Mouse (Mus musculus): ENCODE measurements around the gene Cep164.

Gene Cep164

GRCm38 (mm10) chr9:45841458-45841857 is 13.0 kb upstream of the Cep164 start:
- no peak for TF ChIP-seq POU5F1 (IDR thresholded peaks at IDR 0.05; ENCODE audit: borderline replicate concordance, low read length)
- TF ChIP-seq CTCF (conservative IDR thresholded peaks at IDR 0.05; ENCODE audit: low read length): no peak
- TF ChIP-seq NANOG (IDR thresholded peaks at IDR 0.05; ENCODE audit: borderline replicate concordance, low read length): no peak; the same call in 1 of the 2 replicates

GRCm38 (mm10) chr9:45840331-45840730 is 11.8 kb upstream of the Cep164 start:
- TF ChIP-seq CTCF (conservative IDR thresholded peaks at IDR 0.05; ENCODE audit: low read length) (no peak), POU5F1 (IDR thresholded peaks at IDR 0.05; ENCODE audit: borderline replicate concordance, low read length) (no peak), NANOG (IDR thresholded peaks at IDR 0.05; ENCODE audit: borderline replicate concordance, low read length) (no peak)
- peaks cover 66% of the 10 kb centered on the region for H3K4me1 ChIP-seq (replicated peaks; ENCODE audit: low read depth, low read length)
- H3K4me3 ChIP-seq (replicated peaks; ENCODE audit: low read length): peak overlapping the region; percentile 84

More at GRCm38 (mm10) chr9:45841458-45841857, 13.0 kb upstream of the Cep164 start:
- Histone ChIP-seq H3K4me1 (replicated peaks; ENCODE audit: low read depth, low read length) (peaks cover 75% of the 10 kb centered on the region), H3K27me3 (ENCODE audit: insufficient read depth, low read length) (peaks cover 6% of the 10 kb centered on the region), H3K4me3 (replicated peaks; ENCODE audit: low read length) (peak overlapping the region; percentile 84; the same call in 1 of the 2 replicates), H3K9me3 (ENCODE audit: low read length) (no peaks in the 10 kb centered on the region), H3K36me3 (ENCODE audit: insufficient read depth, low read length) (0 out of 2 replicates have a peak, but pooled peaks cover 3% of the 10 kb centered on the region)

DNA sequence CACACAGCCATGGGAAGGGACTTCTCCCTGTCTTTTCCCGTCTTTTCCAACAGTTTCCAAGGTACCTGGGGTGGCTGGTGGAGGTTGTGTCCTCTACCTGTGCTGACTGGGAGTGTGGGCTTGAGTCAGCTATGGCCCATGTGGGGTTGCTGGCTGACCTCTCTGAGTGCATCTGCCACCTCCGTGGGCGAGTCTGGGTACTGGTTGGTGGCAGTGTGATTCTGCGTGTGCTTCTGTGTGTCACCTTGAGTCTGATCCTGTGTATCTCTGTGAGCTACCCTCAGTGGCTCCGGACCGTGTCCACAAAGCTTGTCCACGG is 11.4 kb upstream of the Cep164 start:
- peaks cover 6% of the 10 kb centered on the region for H3K27me3 ChIP-seq (ENCODE audit: insufficient read depth, low read length)
- H3K4me1 ChIP-seq (replicated peaks; ENCODE audit: low read depth, low read length): peaks cover 64% of the 10 kb centered on the region
- H3K4me3 ChIP-seq (replicated peaks; ENCODE audit: low read length): peak overlapping the region; percentile 84
- H3K9me3 ChIP-seq (ENCODE audit: low read length): no peaks in the 10 kb centered on the region
- no peaks in the 10 kb centered on the region for H3K36me3 ChIP-seq (ENCODE audit: insufficient read depth, low read length)
- TF ChIP-seq POU5F1 (IDR thresholded peaks at IDR 0.05; ENCODE audit: borderline replicate concordance, low read length): no peak

More at GRCm38 (mm10) chr9:45840331-45840730, 11.8 kb upstream of the Cep164 start:
- peaks cover 6% of the 10 kb centered on the region for H3K27me3 ChIP-seq (ENCODE audit: insufficient read depth, low read length)
- 0 out of 2 replicates have a peak, but pooled peaks cover 3% of the 10 kb centered on the region for H3K36me3 ChIP-seq (ENCODE audit: insufficient read depth, low read length)
- H3K9me3 ChIP-seq (ENCODE audit: low read length): no peaks in the 10 kb centered on the region

DNA sequence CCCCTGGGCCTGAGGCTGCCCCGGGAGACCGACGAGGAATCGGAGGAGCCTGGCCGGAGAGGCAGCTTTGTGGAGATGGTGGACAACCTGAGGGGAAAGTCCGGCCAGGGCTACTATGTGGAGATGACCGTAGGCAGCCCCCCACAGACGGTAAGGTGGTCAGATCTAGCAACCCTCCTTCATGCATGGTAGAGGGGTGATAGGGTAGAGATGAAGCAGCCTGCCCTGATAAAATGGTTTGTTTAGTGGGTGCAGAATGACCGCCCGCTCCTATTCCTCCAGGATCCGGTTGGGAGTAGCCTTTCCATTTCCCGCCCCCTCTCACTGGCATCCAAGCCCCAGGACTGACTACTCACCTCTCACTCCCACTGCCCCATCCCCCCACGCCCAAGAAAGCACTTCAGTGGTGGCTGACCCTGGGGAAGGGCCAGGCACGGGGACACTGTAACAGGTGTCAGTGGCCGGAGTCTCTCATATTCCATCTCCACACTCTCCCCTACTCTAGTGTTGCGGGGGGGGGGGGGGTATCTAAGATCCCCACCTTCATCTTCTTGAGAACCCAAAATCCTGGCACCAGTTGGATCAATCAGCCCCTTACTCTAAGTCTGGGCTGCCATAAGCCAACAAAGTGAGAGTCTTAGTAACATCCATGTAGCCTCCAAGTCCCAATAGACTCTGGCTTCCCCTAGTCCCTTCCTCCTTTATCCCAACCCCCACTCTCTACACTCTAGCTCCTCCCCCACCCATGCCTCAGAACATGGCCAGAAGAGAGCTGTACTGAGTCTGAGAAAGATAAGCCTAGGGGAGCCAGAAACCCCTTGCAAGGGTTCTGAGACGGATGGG is 10.9 kb upstream of the Cep164 start:
- Histone ChIP-seq H3K9me3 (ENCODE audit: low read length) (no peaks in the 10 kb centered on the region), H3K27me3 (ENCODE audit: insufficient read depth, low read length) (peaks cover 6% of the 10 kb centered on the region), H3K4me1 (replicated peaks; ENCODE audit: low read depth, low read length) (peaks cover 59% of the 10 kb centered on the region), H3K36me3 (ENCODE audit: insufficient read depth, low read length) (no peaks in the 10 kb centered on the region), H3K4me3 (replicated peaks; ENCODE audit: low read length) (peak overlapping the region; percentile 84)
- TF ChIP-seq POU5F1 (IDR thresholded peaks at IDR 0.05; ENCODE audit: borderline replicate concordance, low read length) (no peak), NANOG (IDR thresholded peaks at IDR 0.05; ENCODE audit: borderline replicate concordance, low read length) (no peak), CTCF (conservative IDR thresholded peaks at IDR 0.05; ENCODE audit: low read length) (no peak)

DNA sequence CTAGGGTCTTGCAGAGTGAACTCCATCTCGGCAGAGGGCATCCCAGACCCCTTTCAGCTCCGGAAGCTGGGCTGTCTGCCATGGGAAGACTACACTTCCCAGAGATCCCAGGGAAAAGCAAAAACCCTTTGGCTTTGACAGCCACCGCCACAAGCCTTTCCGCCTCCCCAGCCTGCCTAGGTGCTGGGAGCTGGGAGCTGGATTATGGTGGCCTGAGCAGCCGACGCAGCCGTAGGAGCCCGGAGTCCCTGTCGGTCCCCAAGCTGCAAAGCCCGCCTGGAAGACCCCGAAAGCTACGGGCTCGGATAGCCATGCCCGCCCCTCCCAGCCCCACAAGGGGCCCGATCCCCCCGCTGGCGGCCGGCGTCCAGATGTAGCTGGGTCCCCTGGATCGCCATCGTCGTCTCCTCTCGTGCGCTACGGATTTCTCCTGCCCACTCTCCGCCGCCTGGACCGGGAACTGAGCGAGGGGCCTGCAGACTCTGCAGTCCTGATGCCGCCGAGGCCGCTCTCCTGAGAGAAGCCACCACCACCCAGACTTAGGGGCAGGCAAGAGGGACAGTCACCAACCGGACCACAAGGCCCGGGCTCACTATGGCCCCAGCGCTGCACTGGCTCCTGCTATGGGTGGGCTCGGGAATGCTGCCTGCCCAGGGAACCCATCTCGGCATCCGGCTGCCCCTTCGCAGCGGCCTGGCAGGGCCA is 10.1 kb upstream of the Cep164 start, which contains the start of gene Bace1:
TSS of gene Bace1 (plus strand) at position 147 of the 705 bp plus-strand sequence.
- peak within 1 kb of the TSS; percentile 84 for H3K4me3 ChIP-seq (replicated peaks; ENCODE audit: low read length)
- peaks cover 6% of the 10 kb centered on the region for H3K27me3 ChIP-seq (ENCODE audit: insufficient read depth, low read length)
- no peaks in the 10 kb centered on the region for H3K9me3 ChIP-seq (ENCODE audit: low read length)
- peaks cover 58% of the 10 kb centered on the region for H3K4me1 ChIP-seq (replicated peaks; ENCODE audit: low read depth, low read length)
- TF ChIP-seq NANOG (IDR thresholded peaks at IDR 0.05; ENCODE audit: borderline replicate concordance, low read length): no peak
- TF ChIP-seq CTCF (conservative IDR thresholded peaks at IDR 0.05; ENCODE audit: low read length): no peak
- TF ChIP-seq POU5F1 (IDR thresholded peaks at IDR 0.05; ENCODE audit: borderline replicate concordance, low read length): no peak
- no peaks in the 10 kb centered on the region for H3K36me3 ChIP-seq (ENCODE audit: insufficient read depth, low read length)

DNA sequence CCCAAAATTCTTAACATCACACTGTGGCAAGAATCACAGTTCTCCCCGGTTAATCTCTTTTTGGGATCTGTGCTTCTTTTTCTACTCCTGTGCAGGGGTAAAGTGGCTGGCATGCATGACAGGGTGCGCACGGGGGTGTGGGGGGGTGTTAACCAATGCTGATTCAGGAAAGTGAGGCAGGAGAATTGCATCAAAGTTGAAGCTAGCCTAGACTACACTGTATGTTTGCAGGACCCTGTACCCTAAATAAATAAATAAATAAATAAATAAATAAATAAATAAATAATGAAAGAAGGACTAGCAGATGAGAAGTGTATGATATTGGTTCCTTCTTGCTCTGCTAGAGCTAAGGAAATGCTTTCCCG is 9.6 kb upstream of the Cep164 start:
- no peak for TF ChIP-seq POU5F1 (IDR thresholded peaks at IDR 0.05; ENCODE audit: borderline replicate concordance, low read length)
- no peak for TF ChIP-seq NANOG (IDR thresholded peaks at IDR 0.05; ENCODE audit: borderline replicate concordance, low read length)
- no peak for TF ChIP-seq CTCF (conservative IDR thresholded peaks at IDR 0.05; ENCODE audit: low read length)
- H3K36me3 ChIP-seq (ENCODE audit: insufficient read depth, low read length): no peaks in the 10 kb centered on the region
- H3K9me3 ChIP-seq (ENCODE audit: low read length): no peaks in the 10 kb centered on the region
- H3K4me3 ChIP-seq (replicated peaks; ENCODE audit: low read length): peak overlapping the region; percentile 84
- peaks cover 6% of the 10 kb centered on the region for H3K27me3 ChIP-seq (ENCODE audit: insufficient read depth, low read length)
- peaks cover 58% of the 10 kb centered on the region for H3K4me1 ChIP-seq (replicated peaks; ENCODE audit: low read depth, low read length)

DNA sequence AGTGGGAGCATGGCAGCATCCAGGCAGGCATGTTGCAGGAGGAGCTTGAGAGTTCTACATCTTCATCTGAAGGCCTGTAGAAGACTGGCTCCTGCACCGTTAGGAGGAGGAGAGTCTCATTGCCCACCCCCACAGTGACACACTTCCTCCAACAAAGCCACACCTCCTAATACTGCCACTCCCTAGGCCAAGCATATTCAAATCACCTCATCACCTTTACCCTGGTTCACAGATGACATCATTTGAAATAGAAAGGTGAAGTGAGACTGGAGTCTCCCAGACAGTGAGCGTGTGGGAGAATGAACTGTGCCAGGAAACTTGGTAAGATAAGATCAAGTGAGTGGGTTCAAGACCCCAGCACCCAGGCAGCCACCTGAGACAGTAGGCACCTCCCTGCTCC is 5.0 kb upstream of the Cep164 start:
- Histone ChIP-seq H3K4me3 (replicated peaks; ENCODE audit: low read length) (no peak overlapping the region), H3K4me1 (replicated peaks; ENCODE audit: low read depth, low read length) (peaks cover 26% of the 10 kb centered on the region), H3K27me3 (ENCODE audit: insufficient read depth, low read length) (no peaks in the 10 kb centered on the region), H3K9me3 (ENCODE audit: low read length) (no peaks in the 10 kb centered on the region), H3K36me3 (ENCODE audit: insufficient read depth, low read length) (no peaks in the 10 kb centered on the region)
- TF ChIP-seq POU5F1 (IDR thresholded peaks at IDR 0.05; ENCODE audit: borderline replicate concordance, low read length): no peak
- no peak for TF ChIP-seq NANOG (IDR thresholded peaks at IDR 0.05; ENCODE audit: borderline replicate concordance, low read length)
- TF ChIP-seq CTCF (conservative IDR thresholded peaks at IDR 0.05; ENCODE audit: low read length): no peak

DNA sequence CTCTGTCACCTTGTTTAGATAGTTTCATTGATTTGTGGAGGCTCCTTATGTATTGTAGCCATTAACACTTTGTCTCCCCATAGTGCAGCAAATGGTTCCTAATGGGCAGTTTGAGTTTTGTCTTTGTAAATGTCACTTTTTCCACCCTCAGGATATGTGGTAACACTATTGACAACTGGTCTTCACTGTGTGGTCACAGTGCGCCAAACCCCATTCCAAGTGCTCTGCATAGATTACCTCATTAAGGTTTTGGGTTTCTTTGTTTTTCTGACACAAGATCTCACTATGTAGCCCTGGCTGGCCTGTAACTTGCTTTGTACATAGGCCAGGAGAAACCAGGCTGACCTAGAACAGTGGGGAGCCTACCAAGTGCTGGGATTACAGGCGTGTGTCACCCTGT is 4.4 kb upstream of the Cep164 start:
- TF ChIP-seq POU5F1 (IDR thresholded peaks at IDR 0.05; ENCODE audit: borderline replicate concordance, low read length) (no peak), NANOG (IDR thresholded peaks at IDR 0.05; ENCODE audit: borderline replicate concordance, low read length) (no peak), CTCF (conservative IDR thresholded peaks at IDR 0.05; ENCODE audit: low read length) (no peak)
- Histone ChIP-seq H3K9me3 (ENCODE audit: low read length) (no peaks in the 10 kb centered on the region), H3K36me3 (ENCODE audit: insufficient read depth, low read length) (no peaks in the 10 kb centered on the region), H3K4me1 (replicated peaks; ENCODE audit: low read depth, low read length) (peaks cover 24% of the 10 kb centered on the region), H3K4me3 (replicated peaks; ENCODE audit: low read length) (no peak overlapping the region), H3K27me3 (ENCODE audit: insufficient read depth, low read length) (no peaks in the 10 kb centered on the region)
